Mouse (Mus musculus) bone marrow, adult 2 months (tissue): ENCODE data around the gene Poc1a.

Experiments used
- CTCF ChIP-seq: fragments of 200-500 bp; IDR thresholded peaks from 2 replicates; pipeline ENCODE4 v1.5.1; 2011; ENCODE audit warnings: low read length, control low read depth; ENCODE audit not compliant: control insufficient read depth, insufficient read depth
- POLR2A ChIP-seq: fragments of 200-500 bp; IDR thresholded peaks from 2 replicates; pipeline ENCODE4 v1.6.1; 2011; ENCODE audit warnings: low read depth, mild to moderate bottlenecking, control low read depth, low read length, borderline replicate concordance; ENCODE audit not compliant: control insufficient read depth

DNA sequence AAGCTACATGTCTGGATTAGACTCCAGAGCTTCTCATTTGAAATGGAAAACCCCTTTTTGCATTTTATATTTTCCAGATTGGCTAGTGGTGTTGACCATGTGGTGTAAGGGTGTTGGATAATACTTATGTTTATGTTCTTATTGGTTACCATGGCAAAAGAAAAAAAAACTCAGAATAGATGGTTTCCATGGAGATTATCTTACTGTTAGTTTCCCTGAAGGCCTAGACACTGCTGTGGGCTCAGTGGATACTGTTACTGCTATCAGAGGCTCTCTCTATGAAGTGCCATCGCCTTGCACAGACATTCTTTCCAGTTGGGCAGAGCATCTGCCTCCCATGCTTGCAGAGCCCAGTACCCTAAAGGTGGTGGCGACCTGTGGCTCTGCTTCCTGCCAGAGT is 37.2 kb downstream of the Poc1a start:
- TF ChIP-seq CTCF (no peak), POLR2A (no peak)
